Mouse (Mus musculus) hindbrain, embryonic 11.5 days (tissue): ENCODE measurements around the gene Gm10282. TPM values are rescaled to one million over a fixed set of nuclear protein-coding genes. Genes with fewer than 3 reads are reported as not detected.

ENCODE experiments used
- ATAC-seq: fragments of 200-750 bp; cut with Nextera tagmentation; 2 replicates; pipeline ENCODE4 v1.8.0; 2017; ENCODE audit warnings: mild to moderate bottlenecking, moderate TSS enrichment, moderate library complexity; ENCODE audit not compliant: low FRiP score
- DNase-seq: peaks from one replicate; pipeline ENCODE4 v3.0.0-alpha.2; 2015; ENCODE audit warnings: low spot score
- H3K27ac ChIP-seq: fragments of 300-500 bp; sonication (generic); 2 replicates; pipeline ENCODE4 v1.5.1; 2014; ENCODE audit warnings: mild to moderate bottlenecking, low read depth, low read length
- H3K27me3 ChIP-seq: fragments of 300-500 bp; sonication (generic); 2 replicates; pipeline ENCODE4 v1.6.1; 2014; ENCODE audit warnings: mild to moderate bottlenecking, low read length, moderate library complexity, mixed read lengths; ENCODE audit not compliant: control insufficient read depth, insufficient read depth
- H3K36me3 ChIP-seq: fragments of 300-500 bp; sonication (generic); 2 replicates; pipeline ENCODE4 v1.6.1; 2014; ENCODE audit warnings: mild to moderate bottlenecking, low read length, moderate library complexity, mixed read lengths; ENCODE audit not compliant: control insufficient read depth, insufficient read depth
- H3K4me1 ChIP-seq: fragments of 300-500 bp; sonication (generic); replicated peaks from 2 replicates; pipeline ENCODE4 v1.6.1; 2014; ENCODE audit warnings: low read length, mixed read lengths; ENCODE audit not compliant: control insufficient read depth, insufficient read depth
- H3K4me2 ChIP-seq: fragments of 300-500 bp; sonication (generic); replicated peaks from 2 replicates; pipeline ENCODE4 v1.6.1; 2014; ENCODE audit warnings: mild to moderate bottlenecking, low read depth, low read length
- H3K4me3 ChIP-seq: fragments of 300-500 bp; sonication (generic); 2 replicates; pipeline ENCODE4 v1.5.1; 2014; ENCODE audit warnings: low read depth, low read length
- H3K9ac ChIP-seq: fragments of 300-500 bp; sonication (generic); 2 replicates; pipeline ENCODE4 v1.6.1; 2014; ENCODE audit warnings: low read depth, low read length
- H3K9me3 ChIP-seq: fragments of 300-500 bp; sonication (generic); 2 replicates; pipeline ENCODE4 v1.6.1; 2016; ENCODE audit warnings: low read length; ENCODE audit not compliant: control insufficient read depth
- WGBS: fragments of 180-500 bp; shearing (Covaris S2); extraction: QIAGEN DNeasy Blood & Tissue Kit; methylation state at CpG from one replicate; pipeline ENCODE4 v1.1.7; 2014; 5-methylcytosine and 5-hydroxymethylcytosine counted together
- polyA plus RNA-seq: library from polyadenylated mRNA; unstranded; fragments of >200 nt; fragmentation: Nextera tagmentation; extraction: Ambion mirVana; gene quantifications from 2 replicates; pipeline ENCODE4 v1.2.1, GENCODE M21; 2014

Gm10282 gene
- polyA plus RNA-seq = 32.2 and 35.1 TPM in 2 replicates

DNA sequence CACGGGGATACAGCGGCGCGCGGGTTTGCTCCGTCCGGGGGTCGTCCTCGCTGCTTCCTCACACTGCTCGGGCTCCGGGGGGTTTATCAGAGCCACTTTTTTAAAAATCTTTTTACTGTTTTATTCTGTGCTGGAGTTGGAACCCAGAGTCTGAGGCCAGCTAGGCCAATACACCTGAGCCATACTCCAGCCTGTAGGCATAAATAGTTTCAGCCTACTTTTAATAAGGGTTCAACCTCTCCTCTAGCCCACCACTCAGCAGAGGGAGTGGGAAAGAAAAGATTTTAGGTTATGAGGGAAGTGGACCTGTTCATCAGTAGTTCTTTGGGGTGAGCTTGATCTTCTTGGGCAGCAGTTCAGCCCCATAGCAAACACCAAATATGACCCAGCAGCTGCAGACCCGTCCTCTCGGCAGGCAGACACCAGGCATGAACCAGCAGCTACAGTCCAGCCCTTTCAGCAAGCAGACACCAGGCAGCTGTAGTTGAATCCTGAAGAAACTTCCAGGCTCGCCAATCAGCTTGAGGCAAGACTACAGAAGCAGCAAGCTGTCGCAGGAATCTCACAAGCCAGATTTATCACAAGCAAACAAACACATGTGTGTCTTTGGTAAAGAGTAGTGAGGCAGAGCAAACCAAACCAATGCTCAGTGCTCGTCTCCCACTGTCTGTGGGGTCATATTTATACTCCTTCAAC is at the start of gene Gm10282:
Gm10282 (minus strand) TSS at position 51 of the 696 bp plus-strand sequence.
- no peak within 1 kb of the TSS for H3K9ac ChIP-seq
- H3K27me3 ChIP-seq = no peaks in the 10 kb centered on the region
- H3K9me3 ChIP-seq = no peaks in the 10 kb centered on the region
- no peaks in the 10 kb centered on the region for H3K36me3 ChIP-seq
- no peak within 1 kb of the TSS for H3K4me2 ChIP-seq
- H3K4me1 ChIP-seq = no peaks in the 10 kb centered on the region
- ATAC-seq (no peak), DNase-seq (no peak)
- no peak within 1 kb of the TSS for H3K4me3 ChIP-seq
- H3K27ac ChIP-seq = no peak within 1 kb of the TSS
- WGBS = 75% methylated on average over 14 of the region's 16 CpGs

DNA sequence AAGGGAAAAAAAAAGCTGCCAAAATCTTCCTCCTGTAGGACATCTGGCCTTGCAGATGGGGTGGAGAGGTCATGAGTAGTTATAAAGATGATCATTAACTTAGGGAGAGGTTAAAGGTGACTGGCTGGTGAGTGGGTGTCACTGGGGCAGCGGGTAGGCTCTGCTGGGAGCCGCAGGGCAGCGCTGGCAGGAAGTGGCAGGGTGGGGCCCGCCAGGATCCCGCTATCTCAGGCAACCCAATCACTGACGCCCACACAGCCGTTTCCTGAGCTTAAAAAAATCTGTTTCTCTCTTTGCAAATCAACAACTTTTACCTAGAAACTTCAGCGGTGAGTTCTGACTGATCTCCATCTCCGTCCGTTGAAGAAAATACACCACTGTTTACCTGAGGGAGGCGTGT is 49.2 kb upstream of the Gm10282 start:
- no peak for ATAC-seq
- WGBS = 82% methylated on average over 11 of the region's 11 CpGs
- H3K36me3 ChIP-seq = peaks cover 9% of the 10 kb centered on the region; the same call in 1 of the 2 replicates

DNA sequence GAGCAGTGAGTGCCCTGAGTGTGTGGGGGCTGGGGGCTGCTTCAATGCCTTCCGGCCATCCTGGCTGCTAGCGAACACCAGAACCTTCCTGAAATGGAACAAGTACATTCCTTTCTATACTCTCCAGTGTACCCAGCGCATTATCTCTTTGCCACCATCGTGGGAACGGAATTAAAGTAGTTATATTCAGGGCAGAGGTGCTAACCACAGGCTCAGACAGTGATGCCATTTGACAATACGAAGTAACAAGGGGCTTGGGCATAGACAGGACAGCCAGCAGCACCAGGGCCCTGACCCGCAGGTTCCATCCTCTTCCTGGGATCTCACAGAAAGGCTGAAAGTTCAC is 48.6 kb upstream of the Gm10282 start:
- H3K36me3 ChIP-seq = peaks cover 9% of the 10 kb centered on the region; the same call in 1 of the 2 replicates

More for the DNA sequence above, 49.2 kb upstream of the Gm10282 start:
- DNase-seq = no peak
- Histone ChIP-seq H3K9me3 (no peaks in the 10 kb centered on the region), H3K27me3 (no peaks in the 10 kb centered on the region), H3K27ac (no peak overlapping the region), H3K4me3 (no peak overlapping the region), H3K4me1 (no peaks in the 10 kb centered on the region), H3K9ac (no peak overlapping the region), H3K4me2 (no peak overlapping the region)

DNA sequence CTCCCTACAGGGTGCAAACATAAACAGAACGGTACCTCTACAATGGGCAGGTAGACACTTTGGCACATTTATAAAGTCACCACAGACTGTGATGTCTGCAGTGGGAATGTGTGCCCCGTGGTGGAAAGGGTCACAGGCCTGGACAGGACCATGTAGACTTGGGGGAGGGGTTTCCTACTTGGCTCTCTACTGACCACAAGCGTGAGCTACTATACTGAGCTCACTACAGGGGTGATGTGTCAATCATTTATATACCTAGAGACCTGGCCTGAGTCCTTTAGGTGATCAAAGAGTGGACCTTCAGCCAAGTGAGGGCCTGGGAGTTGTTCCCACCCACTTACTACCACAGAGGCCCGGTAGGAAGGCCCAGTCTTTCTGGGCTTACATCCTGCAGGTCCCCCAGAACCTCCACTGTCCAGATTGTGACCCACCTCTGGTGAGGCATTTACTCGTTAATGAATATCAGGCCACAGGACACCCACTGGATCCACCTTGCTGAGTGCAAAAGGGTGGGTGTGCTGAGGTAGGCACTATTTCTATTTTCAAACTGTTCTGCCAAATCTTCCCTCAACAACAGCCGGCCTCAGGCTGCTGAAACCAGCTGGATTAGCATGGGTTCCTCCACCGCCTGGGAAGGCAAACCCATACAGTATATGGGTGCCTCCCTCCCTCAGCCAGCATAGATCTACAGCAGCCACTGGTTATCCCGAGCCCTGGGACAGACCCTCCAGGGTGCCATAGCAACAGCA is 48.1 kb upstream of the Gm10282 start:
- Histone ChIP-seq H3K9ac (no peak overlapping the region), H3K27me3 (no peaks in the 10 kb centered on the region), H3K4me3 (no peak overlapping the region), H3K27ac (no peak overlapping the region), H3K4me2 (no peak overlapping the region), H3K36me3 (peaks cover 8% of the 10 kb centered on the region; the same call in 1 of the 2 replicates), H3K9me3 (no peaks in the 10 kb centered on the region), H3K4me1 (no peaks in the 10 kb centered on the region)
- ATAC-seq = no peak
- no peak for DNase-seq
- 84% methylated on average over 8 of the region's 8 CpGs for WGBS

More for the DNA sequence above, 48.6 kb upstream of the Gm10282 start:
- H3K4me2 ChIP-seq = no peak overlapping the region
- no peaks in the 10 kb centered on the region for H3K9me3 ChIP-seq
- no peaks in the 10 kb centered on the region for H3K4me1 ChIP-seq
- H3K9ac ChIP-seq = no peak overlapping the region
- no peak overlapping the region for H3K4me3 ChIP-seq
- WGBS = 91% methylated on average over 7 of the region's 7 CpGs
- no peak for DNase-seq
- no peaks in the 10 kb centered on the region for H3K27me3 ChIP-seq
- H3K27ac ChIP-seq = no peak overlapping the region
- no peak for ATAC-seq

DNA sequence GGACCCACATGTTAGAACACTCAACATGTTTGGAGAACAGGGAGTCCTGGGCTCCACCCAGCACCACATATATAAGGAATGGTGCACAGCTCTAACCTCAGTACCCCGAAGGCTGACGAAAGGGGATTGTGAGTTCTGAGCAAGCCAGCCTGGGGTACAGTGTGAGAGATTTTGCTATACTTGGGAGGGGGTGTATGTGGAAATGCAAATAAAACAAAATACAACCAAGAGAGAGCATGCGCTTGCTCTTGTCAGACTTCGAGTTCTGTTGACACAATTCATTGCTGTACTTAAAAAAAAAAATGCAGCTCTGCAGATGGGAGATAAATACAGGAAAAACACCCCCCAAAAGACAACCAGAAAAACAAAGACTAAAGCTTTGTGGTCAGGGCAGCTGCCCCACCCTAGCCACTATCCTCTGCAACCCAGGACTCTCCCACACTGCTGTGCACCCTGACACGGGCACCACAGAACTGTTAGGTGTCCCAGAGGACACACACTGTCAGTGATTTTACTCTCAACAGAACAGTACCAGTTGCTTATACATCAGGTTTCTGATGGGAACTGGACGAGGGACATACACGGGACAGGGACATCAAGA is 46.4 kb upstream of the Gm10282 start:
- Histone ChIP-seq H3K9ac (no peak overlapping the region), H3K36me3 (0 out of 2 replicates have a peak, but pooled peaks cover 2% of the 10 kb centered on the region), H3K9me3 (no peaks in the 10 kb centered on the region), H3K4me2 (no peak overlapping the region), H3K27ac (no peak overlapping the region), H3K4me3 (no peak overlapping the region), H3K4me1 (no peaks in the 10 kb centered on the region), H3K27me3 (no peaks in the 10 kb centered on the region)
- DNase-seq = no peak
- ATAC-seq = no peak
- 92% methylated on average over 7 of the region's 7 CpGs for WGBS

DNA sequence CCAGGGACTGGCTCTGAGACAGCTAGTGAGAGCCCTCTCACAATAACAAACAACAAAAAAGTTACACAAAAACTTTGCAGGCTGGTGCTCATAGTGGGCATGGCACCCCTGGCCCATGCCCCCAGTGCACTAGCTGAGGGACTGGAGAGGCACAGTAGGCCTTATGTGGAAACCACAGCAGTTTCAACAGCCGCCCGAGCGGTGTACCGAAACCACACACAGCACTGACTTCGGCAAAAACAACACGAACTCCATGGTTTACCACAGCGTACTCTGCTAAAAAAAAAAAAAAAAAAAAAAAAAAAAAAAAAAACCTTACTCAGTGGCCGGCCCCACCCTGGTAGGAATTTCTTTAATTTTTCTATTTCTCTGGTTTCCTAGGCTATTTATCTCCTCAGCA is 45.7 kb upstream of the Gm10282 start:
- no peak overlapping the region for H3K4me2 ChIP-seq
- H3K27ac ChIP-seq = no peak overlapping the region
- ATAC-seq (no peak), DNase-seq (no peak)
- WGBS = 92% methylated on average over 8 of the region's 8 CpGs
- no peaks in the 10 kb centered on the region for H3K36me3 ChIP-seq
- no peak overlapping the region for H3K4me3 ChIP-seq
- H3K9me3 ChIP-seq = no peaks in the 10 kb centered on the region
- H3K27me3 ChIP-seq = no peaks in the 10 kb centered on the region
- H3K4me1 ChIP-seq = no peaks in the 10 kb centered on the region
- H3K9ac ChIP-seq = no peak overlapping the region

DNA sequence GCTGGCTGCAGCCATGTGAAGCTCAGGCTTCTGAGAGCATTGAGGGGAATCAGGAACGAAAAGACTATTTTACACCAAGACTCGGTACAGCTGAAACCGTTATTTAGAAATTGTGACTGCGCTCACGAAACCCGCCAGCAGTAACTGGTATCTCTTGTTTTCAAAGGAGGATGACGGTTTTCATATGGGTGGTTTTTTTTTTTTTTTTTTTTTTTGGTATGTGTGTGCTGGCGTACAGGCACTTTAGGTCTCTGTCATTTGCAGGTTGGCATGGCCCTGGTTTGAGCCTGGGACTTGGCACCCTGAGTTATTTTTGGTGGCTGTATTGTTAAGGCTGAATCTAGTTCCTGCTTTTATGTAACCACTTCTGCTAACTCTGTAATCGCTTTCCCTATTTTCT is 44.8 kb upstream of the Gm10282 start:
- H3K27me3 ChIP-seq = no peaks in the 10 kb centered on the region
- DNase-seq (no peak), ATAC-seq (no peak)
- H3K4me3 ChIP-seq = no peak overlapping the region
- H3K36me3 ChIP-seq = no peaks in the 10 kb centered on the region
- H3K4me1 ChIP-seq = no peaks in the 10 kb centered on the region
- no peaks in the 10 kb centered on the region for H3K9me3 ChIP-seq
- no peak overlapping the region for H3K4me2 ChIP-seq
- H3K9ac ChIP-seq = no peak overlapping the region
- WGBS = 90% methylated on average over 9 of the region's 9 CpGs
- H3K27ac ChIP-seq = no peak overlapping the region

DNA sequence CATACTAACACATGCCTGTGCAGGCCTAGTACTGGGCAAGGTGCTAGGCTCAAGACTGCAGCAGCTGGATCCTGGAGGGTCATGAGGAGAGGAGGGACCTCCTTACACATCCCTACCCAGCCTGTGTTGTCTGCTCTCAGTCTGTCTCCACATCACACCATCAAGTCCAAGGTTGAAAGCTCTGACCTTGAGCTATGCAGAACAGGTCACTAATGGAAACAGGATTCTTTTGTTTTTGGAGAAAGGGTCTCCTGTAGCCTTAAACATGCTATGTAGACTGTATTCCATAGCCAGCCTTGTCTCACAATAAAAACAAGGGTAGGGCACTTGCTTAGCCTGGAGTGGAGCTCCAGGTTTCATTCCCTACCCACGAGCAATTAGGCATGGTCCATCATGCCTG is 43.9 kb upstream of the Gm10282 start:
- H3K4me1 ChIP-seq = no peaks in the 10 kb centered on the region
- H3K4me3 ChIP-seq = no peak overlapping the region
- H3K36me3 ChIP-seq = no peaks in the 10 kb centered on the region
- DNase-seq (no peak), ATAC-seq (no peak)
- 100% methylated on average over 1 of the region's 1 CpGs for WGBS
- no peak overlapping the region for H3K27ac ChIP-seq
- H3K27me3 ChIP-seq = no peaks in the 10 kb centered on the region
- H3K9me3 ChIP-seq = no peaks in the 10 kb centered on the region
- H3K4me2 ChIP-seq = no peak overlapping the region
- no peak overlapping the region for H3K9ac ChIP-seq
